Mouse (Mus musculus) liver, adult 2 months (tissue): ENCODE data around the gene Epha8.

ENCODE experiments used
- CTCF ChIP-seq: fragments of 200-500 bp; IDR thresholded peaks from 2 replicates; pipeline ENCODE4 v1.5.1; 2011; ENCODE audit warnings: low read depth, low read length, control low read depth
- POLR2A ChIP-seq: fragments of 200-500 bp; IDR thresholded peaks from 2 replicates; pipeline ENCODE4 v1.6.1; 2011; ENCODE audit warnings: low read length, control low read depth; ENCODE audit not compliant: insufficient read depth; ENCODE audit errors: extremely low read depth

- TF ChIP-seq CTCF (no peak), POLR2A (no peak)
Measured at GRCm38 (mm10) chr4:136892371-136892770, 64.2 kb downstream of the Epha8 start.
